Mouse (Mus musculus) heart, embryonic 11.5 days (tissue): ENCODE measurements around the gene Hmcn1. TPM values are rescaled to one million over a fixed set of nuclear protein-coding genes. Genes with fewer than 3 reads are reported as not detected.
A peak's percentile ranks its signal among the peaks of the same experiment; 100 is the strongest.

Experiments
- ATAC-seq: fragments of 200-750 bp; cut with Nextera tagmentation; replicated peaks from 2 replicates; pipeline ENCODE4 v1.8.0; 2017; ENCODE audit warnings: moderate library complexity; ENCODE audit not compliant: insufficient number of reproducible peaks, low FRiP score, low TSS enrichment
- H3K27ac ChIP-seq: fragments of 300-500 bp; sonication (generic); 2 replicates; pipeline ENCODE4 v1.5.1; 2014; ENCODE audit warnings: mild to moderate bottlenecking, low read depth, low read length
- H3K27me3 ChIP-seq: fragments of 300-500 bp; sonication (generic); 2 replicates; pipeline ENCODE4 v1.6.1; 2014; ENCODE audit warnings: mild to moderate bottlenecking, low read length, mixed read lengths; ENCODE audit not compliant: control insufficient read depth, insufficient read depth
- H3K36me3 ChIP-seq: fragments of 300-500 bp; sonication (generic); 2 replicates; pipeline ENCODE4 v1.6.1; 2014; ENCODE audit warnings: mild to moderate bottlenecking, low read length, moderate library complexity, mixed read lengths; ENCODE audit not compliant: control insufficient read depth, insufficient read depth
- H3K4me1 ChIP-seq: fragments of 300-500 bp; sonication (generic); 2 replicates; pipeline ENCODE4 v1.6.1; 2014; ENCODE audit warnings: low read length; ENCODE audit not compliant: control insufficient read depth, insufficient read depth
- H3K4me2 ChIP-seq: fragments of 300-500 bp; sonication (generic); 2 replicates; pipeline ENCODE4 v1.6.1; 2014; ENCODE audit warnings: mild to moderate bottlenecking, moderate library complexity
- H3K4me3 ChIP-seq: fragments of 300-500 bp; sonication (generic); 2 replicates; pipeline ENCODE4 v1.5.1; 2014; ENCODE audit warnings: low read depth, low read length
- H3K9ac ChIP-seq: fragments of 300-500 bp; sonication (generic); 2 replicates; pipeline ENCODE4 v1.6.1; 2014; ENCODE audit warnings: mild to moderate bottlenecking, low read depth, low read length, moderate library complexity
- H3K9me3 ChIP-seq: fragments of 300-500 bp; sonication (generic); replicated peaks from 2 replicates; pipeline ENCODE4 v1.6.1; 2016; ENCODE audit warnings: low read length; ENCODE audit not compliant: control insufficient read depth
- WGBS: fragments of 180-500 bp; shearing (Covaris S2); extraction: QIAGEN DNeasy Blood & Tissue Kit; methylation state at CpG from one replicate; pipeline ENCODE4 v1.1.7; 2014; ENCODE audit not compliant: insufficient replicate concordance; 5-methylcytosine and 5-hydroxymethylcytosine counted together
- polyA plus RNA-seq: library from polyadenylated mRNA; unstranded; fragments of >200 nt; fragmentation: Nextera tagmentation; extraction: Ambion mirVana; gene quantifications from 2 replicates; pipeline ENCODE4 v1.2.1, GENCODE M21; 2014

Gene Hmcn1
- polyA plus RNA-seq, 1 experiment from 2014 or later: 24.8 TPM

DNA sequence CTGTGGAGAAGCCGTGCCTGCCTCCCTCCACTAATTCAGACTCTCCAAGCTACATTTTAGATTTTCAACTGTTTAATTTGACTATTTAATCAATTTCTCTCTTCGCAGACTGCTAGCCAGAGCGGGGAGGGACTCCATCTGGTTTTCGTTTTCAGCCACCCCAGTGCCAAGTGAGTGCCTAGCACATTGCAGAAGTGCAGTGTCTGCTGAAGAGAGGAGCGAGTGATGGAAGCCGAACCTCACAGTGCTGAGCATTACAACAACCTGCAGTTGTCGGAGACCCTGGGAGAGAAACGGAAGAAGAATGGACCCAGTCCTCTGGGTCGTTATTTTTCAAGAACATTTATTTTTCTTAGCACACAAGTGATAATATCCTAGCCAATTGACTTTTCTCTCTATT is 59.6 kb downstream of the Hmcn1 start:
- Histone ChIP-seq H3K9me3 (no peaks in the 10 kb centered on the region), H3K4me2 (peak overlapping the region; percentile 7; the same call in 1 of the 2 replicates), H3K4me1 (peaks cover 2% of the 10 kb centered on the region; the same call in 1 of the 2 replicates), H3K27me3 (no peaks in the 10 kb centered on the region), H3K4me3 (no peak overlapping the region), H3K27ac (0 out of 2 replicates have a peak overlapping the region, but pooled peaks have one; percentile 0), H3K9ac (no peak overlapping the region), H3K36me3 (no peaks in the 10 kb centered on the region)
- 33% methylated on average over 9 of the region's 9 CpGs for WGBS
- no peak; the same call in 1 of the 2 replicates for ATAC-seq

DNA sequence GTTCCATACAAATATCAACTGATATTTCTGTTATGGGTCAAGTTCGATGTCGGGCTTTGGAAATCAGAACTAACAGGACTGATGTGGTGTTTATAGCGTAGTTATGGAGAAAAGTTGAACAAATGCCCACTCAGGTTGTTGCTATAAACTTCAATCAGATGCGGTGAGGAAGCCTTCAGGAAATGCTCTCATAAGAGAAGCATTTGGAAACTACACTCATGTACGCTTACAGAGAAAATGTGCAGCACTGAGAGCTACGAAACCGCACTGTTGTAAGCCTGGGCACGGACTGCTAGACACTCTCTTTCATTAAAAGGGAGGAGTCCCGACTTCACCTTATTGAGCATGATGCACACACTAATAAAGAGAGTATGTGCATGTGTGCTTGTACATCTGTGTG is 72.4 kb downstream of the Hmcn1 start:
- ATAC-seq: no peak
- Histone ChIP-seq H3K36me3 (no peaks in the 10 kb centered on the region), H3K4me1 (no peaks in the 10 kb centered on the region), H3K27ac (no peak overlapping the region), H3K9ac (no peak overlapping the region), H3K4me2 (no peak overlapping the region), H3K4me3 (no peak overlapping the region), H3K27me3 (no peaks in the 10 kb centered on the region), H3K9me3 (no peaks in the 10 kb centered on the region)
- WGBS: 72% methylated on average over 9 of the region's 9 CpGs

DNA sequence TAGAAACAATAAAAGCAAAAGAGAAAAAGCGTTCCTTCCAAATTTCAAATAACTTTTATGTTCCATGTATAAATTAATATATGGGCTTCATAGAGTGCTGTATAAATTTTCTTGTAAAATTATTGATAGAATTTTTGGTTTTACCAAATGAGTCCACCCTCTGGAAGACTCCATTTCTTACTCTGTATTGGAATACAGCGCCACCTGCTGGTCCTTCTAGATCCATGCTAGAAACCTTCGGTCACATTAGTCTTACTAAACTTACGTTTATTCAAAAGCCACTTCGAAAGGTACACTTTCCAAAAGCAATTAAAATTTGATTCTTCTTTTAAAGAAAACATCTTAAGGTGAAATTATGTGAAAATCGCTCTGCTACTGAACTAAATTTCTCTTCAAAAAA is 73.0 kb downstream of the Hmcn1 start:
- no peaks in the 10 kb centered on the region for H3K9me3 ChIP-seq
- H3K9ac ChIP-seq: no peak overlapping the region
- no peak overlapping the region for H3K27ac ChIP-seq
- H3K36me3 ChIP-seq: no peaks in the 10 kb centered on the region
- H3K4me3 ChIP-seq: no peak overlapping the region
- no peaks in the 10 kb centered on the region for H3K27me3 ChIP-seq
- no peaks in the 10 kb centered on the region for H3K4me1 ChIP-seq
- WGBS: 46% methylated on average over 6 of the region's 6 CpGs
- ATAC-seq: no peak
- no peak overlapping the region for H3K4me2 ChIP-seq

DNA sequence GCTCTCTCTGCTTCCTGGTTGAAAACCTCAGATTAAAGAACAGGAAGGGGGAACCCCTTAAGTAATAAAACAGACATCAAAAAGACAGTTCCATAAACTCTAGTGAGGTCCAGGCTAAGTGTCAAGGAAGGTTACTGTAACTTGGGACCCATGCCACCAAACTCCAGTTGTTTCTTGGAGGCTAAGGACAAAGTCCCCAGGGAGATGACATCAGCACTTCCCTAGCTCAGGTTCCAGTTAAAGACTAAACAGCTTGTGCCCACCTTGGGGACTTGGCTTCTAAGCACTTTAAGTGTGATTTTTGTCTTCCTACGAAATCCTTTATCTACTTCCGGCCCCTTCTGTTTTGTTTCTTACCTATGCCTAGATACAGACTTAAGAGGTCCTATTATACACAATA is 78.3 kb downstream of the Hmcn1 start:
- no peak overlapping the region for H3K27ac ChIP-seq
- no peaks in the 10 kb centered on the region for H3K9me3 ChIP-seq
- no peak overlapping the region for H3K4me2 ChIP-seq
- no peaks in the 10 kb centered on the region for H3K4me1 ChIP-seq
- no peaks in the 10 kb centered on the region for H3K36me3 ChIP-seq
- ATAC-seq: no peak
- H3K9ac ChIP-seq: no peak overlapping the region
- no peaks in the 10 kb centered on the region for H3K27me3 ChIP-seq
- H3K4me3 ChIP-seq: no peak overlapping the region
- 51% methylated on average over 2 of the region's 2 CpGs for WGBS

DNA sequence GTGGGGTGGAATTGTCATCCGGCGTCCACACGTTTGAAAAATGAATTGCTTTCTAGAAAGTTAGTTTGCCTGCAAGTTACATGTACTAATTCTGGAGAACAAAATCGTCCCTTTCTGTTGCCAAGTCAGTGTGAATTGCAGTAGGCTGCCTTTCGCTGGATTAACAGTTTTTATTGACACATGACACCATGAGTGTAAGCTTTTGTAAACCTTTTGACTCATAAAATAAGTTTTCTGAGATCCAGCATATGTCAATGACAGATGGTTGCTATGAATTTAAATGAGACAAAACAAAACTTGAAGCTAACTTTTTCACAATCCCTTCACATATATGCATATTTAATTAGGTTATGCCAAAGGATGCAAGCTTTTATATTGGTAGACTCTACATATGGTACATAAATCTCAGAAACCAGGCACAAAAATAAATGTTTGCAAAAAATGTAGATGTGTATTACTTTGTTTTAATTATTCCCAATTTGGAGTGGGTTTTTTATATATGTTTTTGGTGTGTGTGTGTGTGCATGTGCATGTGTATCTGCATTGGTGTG is 79.6 kb downstream of the Hmcn1 start:
- Histone ChIP-seq H3K27ac (no peak overlapping the region), H3K36me3 (no peaks in the 10 kb centered on the region), H3K4me3 (no peak overlapping the region), H3K4me2 (no peak overlapping the region), H3K27me3 (no peaks in the 10 kb centered on the region), H3K9ac (no peak overlapping the region), H3K4me1 (no peaks in the 10 kb centered on the region), H3K9me3 (no peaks in the 10 kb centered on the region)
- no peak for ATAC-seq
- 78% methylated on average over 5 of the region's 5 CpGs for WGBS

DNA sequence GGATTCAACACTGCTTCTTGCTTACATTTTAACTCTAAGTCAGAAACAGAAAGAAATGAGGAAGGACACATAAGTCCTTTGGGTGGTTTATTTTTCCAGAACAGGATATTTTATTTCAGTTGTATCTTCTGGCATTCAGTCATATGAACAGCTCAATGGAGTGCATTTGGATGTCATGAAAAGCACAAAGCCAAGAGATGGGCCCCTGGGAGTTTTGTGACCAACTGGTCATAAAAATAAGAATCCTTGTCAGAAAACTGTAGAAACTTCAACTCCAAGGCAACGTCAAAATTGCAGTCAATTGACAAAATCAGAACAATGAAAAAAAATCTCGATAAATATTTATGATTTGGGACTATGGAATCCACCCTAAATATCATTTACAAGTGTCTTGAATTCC is 83.6 kb downstream of the Hmcn1 start:
- Histone ChIP-seq H3K4me3 (no peak overlapping the region), H3K4me1 (no peaks in the 10 kb centered on the region), H3K9me3 (no peaks in the 10 kb centered on the region), H3K36me3 (no peaks in the 10 kb centered on the region), H3K9ac (no peak overlapping the region), H3K27ac (no peak overlapping the region), H3K27me3 (no peaks in the 10 kb centered on the region), H3K4me2 (no peak overlapping the region)
- 76% methylated on average over 2 of the region's 2 CpGs for WGBS
- ATAC-seq: no peak

DNA sequence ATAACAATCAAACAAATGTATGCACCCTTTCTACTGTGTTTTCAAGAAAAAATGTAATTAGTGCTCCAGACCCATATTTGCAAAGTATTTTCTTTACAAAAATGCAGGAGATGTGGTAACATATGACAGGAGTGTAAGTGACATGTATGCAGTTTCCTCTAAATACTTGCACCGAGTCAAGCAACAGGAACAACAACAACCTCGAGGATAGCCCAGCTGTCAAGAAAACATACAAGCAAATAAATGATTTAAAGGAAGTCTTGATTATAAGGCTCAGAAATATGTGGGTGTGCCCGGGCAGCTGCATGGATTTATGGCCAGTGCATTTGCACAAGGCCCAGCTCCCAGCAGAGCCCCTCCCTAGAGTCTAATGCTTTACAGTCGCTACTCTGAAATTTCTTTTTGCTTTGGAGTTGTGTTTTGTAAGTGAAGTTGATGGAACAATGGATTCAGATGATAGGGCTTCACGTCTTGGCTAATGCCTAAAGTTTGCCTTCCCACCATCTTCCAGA is 99.5 kb downstream of the Hmcn1 start:
- no peaks in the 10 kb centered on the region for H3K27me3 ChIP-seq
- no peaks in the 10 kb centered on the region for H3K9me3 ChIP-seq
- H3K4me3 ChIP-seq: no peak overlapping the region
- 81% methylated on average over 5 of the region's 5 CpGs for WGBS
- no peak overlapping the region for H3K4me2 ChIP-seq
- H3K36me3 ChIP-seq: no peaks in the 10 kb centered on the region
- no peak overlapping the region for H3K9ac ChIP-seq
- H3K27ac ChIP-seq: no peak overlapping the region
- no peaks in the 10 kb centered on the region for H3K4me1 ChIP-seq
- ATAC-seq: no peak

DNA sequence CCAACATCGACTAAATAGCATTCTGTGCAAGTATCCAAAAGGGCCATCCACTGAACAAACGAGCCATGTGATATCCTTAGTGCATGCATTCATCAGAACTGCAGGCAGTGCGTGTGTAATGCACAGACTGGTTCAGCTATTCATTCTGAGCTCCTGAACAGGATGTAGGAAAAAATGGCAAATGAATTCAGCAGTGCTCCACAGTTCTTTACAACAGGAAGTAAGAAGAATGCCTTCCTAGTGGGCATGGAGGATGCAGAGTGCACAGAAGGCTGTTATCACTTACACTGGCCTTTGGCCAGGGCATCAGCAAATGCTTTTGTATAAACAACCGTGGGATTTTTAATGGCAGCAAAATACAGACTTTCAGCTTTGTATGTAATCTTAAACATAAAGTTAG is 103.2 kb downstream of the Hmcn1 start:
- Histone ChIP-seq H3K36me3 (no peaks in the 10 kb centered on the region), H3K27ac (no peak overlapping the region), H3K4me1 (peaks cover 4% of the 10 kb centered on the region; the same call in 1 of the 2 replicates), H3K9me3 (no peaks in the 10 kb centered on the region), H3K4me3 (no peak overlapping the region), H3K4me2 (no peak overlapping the region), H3K27me3 (no peaks in the 10 kb centered on the region), H3K9ac (no peak overlapping the region)
- no peak for ATAC-seq
- WGBS: 62% methylated on average over 4 of the region's 4 CpGs

DNA sequence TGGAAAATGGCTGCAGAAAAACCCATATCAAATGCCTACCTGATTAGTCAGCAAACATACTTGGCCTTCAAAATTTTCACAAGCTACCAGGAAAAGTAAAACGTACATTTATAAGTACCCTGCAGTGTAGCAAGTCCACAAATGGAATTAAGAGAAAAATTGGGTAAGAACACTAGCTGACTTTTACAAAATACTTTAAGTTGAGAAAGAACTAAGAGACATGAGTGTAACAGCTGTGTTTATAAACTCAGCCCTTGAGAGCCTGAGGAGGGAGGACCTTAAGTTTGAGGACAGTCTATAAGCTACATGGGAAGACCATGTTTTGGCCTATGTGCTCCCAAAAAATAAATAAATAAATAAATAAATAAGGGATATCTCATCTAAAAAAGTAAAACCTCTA is 107.0 kb downstream of the Hmcn1 start:
- Histone ChIP-seq H3K36me3 (no peaks in the 10 kb centered on the region), H3K4me1 (peaks cover 4% of the 10 kb centered on the region; the same call in 1 of the 2 replicates), H3K4me2 (no peak overlapping the region), H3K9me3 (no peaks in the 10 kb centered on the region), H3K4me3 (no peak overlapping the region), H3K27ac (no peak overlapping the region), H3K9ac (no peak overlapping the region), H3K27me3 (no peaks in the 10 kb centered on the region)
- WGBS: 66% methylated on average over 1 of the region's 1 CpGs
- no peak for ATAC-seq
